Mouse (Mus musculus) kidney, adult 8-10 months (tissue): Measurements from ENCODE around the gene Ms4a10.

Experiments
- DNase-seq, 2 experiments: peaks; one replicate each; pipeline ENCODE4 v3.0.0; 2022

Gene Ms4a10

GRCm38 (mm10) chr19:10916506-10916905 lies 58.0 kb downstream of the Ms4a10 start:
- DNase-seq, result no peak

GRCm38 (mm10) chr19:10914870-10915269 lies 59.6 kb downstream of the Ms4a10 start:
- DNase-seq, result no peak

GRCm38 (mm10) chr19:10914291-10914690 lies 60.2 kb downstream of the Ms4a10 start:
- DNase-seq, result no peak
